19 mouse cellular contexts compared by ENCODE assay signal in genomic region chr1:127943516-127943915, GRCm38 (mm10).
DNase-seq lines count a peak whose midpoint lies in the region; ATAC-seq and TF ChIP-seq lines count a peak whose summit lies in the region.
"Had no signal": no experiment of that assay in that cellular context is flagged by ENCODE, and none has a peak within 500 bp of the region (broad histone marks: within the 10 kb centered on the region; RNA-seq: fewer than 3 reads in every experiment).

No protein-coding gene starts in this region.

- H3K4me3 ChIP-seq in liver, embryonic 11.5 days (ENCODE audit: low read depth, low read length) = no peak overlapping the region
- no peak overlapping the region for H3K4me3 ChIP-seq in intestine, embryonic 15.5 days (replicated peaks)
- no peak overlapping the region for H3K4me3 ChIP-seq in liver, embryonic 12.5 days
- H3K4me3 ChIP-seq in liver, postnatal 0 days (ENCODE audit: low read depth, low read length) = no peak overlapping the region
- H3K4me3 ChIP-seq: embryonic facial prominence, embryonic 12.5 days; forebrain, embryonic 12.5 days; heart, embryonic 12.5 days had no signal

- 70% methylated on average over 6 of the region's 6 CpGs for WGBS in liver, embryonic 11.5 days
- whole genome bisulfite sequencing in intestine, embryonic 15.5 days = 33% methylated on average over 6 of the region's 6 CpGs
- 74% methylated on average over 6 of the region's 6 CpGs for WGBS in liver, embryonic 12.5 days (ENCODE audit: insufficient replicate concordance)
- WGBS in liver, postnatal 0 days (ENCODE audit: insufficient replicate concordance) = 53% methylated on average over 6 of the region's 6 CpGs

- peaks cover 24% of the 10 kb centered on the region for H3K36me3 ChIP-seq in liver, embryonic 11.5 days (ENCODE audit: control insufficient read depth, insufficient read depth, low read length)
- peaks cover 26% of the 10 kb centered on the region for H3K36me3 ChIP-seq in intestine, embryonic 15.5 days
- H3K36me3 ChIP-seq in liver, embryonic 12.5 days = peaks cover 64% of the 10 kb centered on the region
- H3K36me3 ChIP-seq in liver, postnatal 0 days (replicated peaks; ENCODE audit: insufficient read depth, low read length) = peaks cover 45% of the 10 kb centered on the region

- no peak for DNase-seq in liver, embryonic 11.5 days (ENCODE audit: low spot score)
- DNase-seq in liver = no peak
- DNase-seq in liver, postnatal 0 days = peak; percentile 10
- no peak for DNase-seq in kidney, postnatal 36 days
- no peak for DNase-seq in layer of hippocampus, adult 11-12 months (ENCODE audit: low spot score)
- DNase-seq: adrenal gland, postnatal 14 days; cerebellum, adult 11-12 months; cerebellum, adult 9-10 months; cerebellum, postnatal 25 days; gastrocnemius, postnatal 14 days had no signal

- H3K4me1 ChIP-seq in liver, embryonic 11.5 days (replicated peaks; ENCODE audit: control insufficient read depth, insufficient read depth, low read length) = no peaks in the 10 kb centered on the region
- H3K4me1 ChIP-seq in intestine, embryonic 15.5 days (replicated peaks) = peaks cover 7% of the 10 kb centered on the region
- no peaks in the 10 kb centered on the region for H3K4me1 ChIP-seq in liver, embryonic 12.5 days
- H3K4me1 ChIP-seq in liver, postnatal 0 days (ENCODE audit: insufficient read depth) = 0 out of 2 replicates have a peak, but pooled peaks cover 4% of the 10 kb centered on the region
- H3K4me1 ChIP-seq: embryonic facial prominence, embryonic 12.5 days; forebrain, embryonic 12.5 days; heart, embryonic 12.5 days had no signal

- H3K27ac ChIP-seq in liver, embryonic 11.5 days (ENCODE audit: low read depth, low read length) = no peak overlapping the region
- H3K27ac ChIP-seq in intestine, embryonic 15.5 days = no peak overlapping the region
- H3K27ac ChIP-seq in liver, embryonic 12.5 days = no peak overlapping the region
- H3K27ac ChIP-seq in liver, postnatal 0 days (ENCODE audit: low read depth) = no peak overlapping the region
- H3K27ac ChIP-seq: embryonic facial prominence, embryonic 12.5 days; forebrain, embryonic 12.5 days had no signal

- no peak for TF ChIP-seq EP300 in liver, postnatal 0 days (IDR thresholded peaks at IDR 0.05; ENCODE audit: low read depth)

- H3K9me3 ChIP-seq in liver, embryonic 11.5 days (ENCODE audit: control insufficient read depth, low read length) = no peaks in the 10 kb centered on the region
- H3K9me3 ChIP-seq in intestine, embryonic 15.5 days = no peaks in the 10 kb centered on the region
- 0 out of 2 replicates have a peak, but pooled peaks cover 4% of the 10 kb centered on the region for H3K9me3 ChIP-seq in liver, embryonic 12.5 days (replicated peaks)
- H3K9me3 ChIP-seq in liver, postnatal 0 days (ENCODE audit: low read length) = peaks cover 2% of the 10 kb centered on the region
- H3K9me3 ChIP-seq: forebrain, embryonic 12.5 days had no signal

- no peak for TF ChIP-seq CTCF in liver, postnatal 0 days (IDR thresholded peaks at IDR 0.05; ENCODE audit: low read depth)

- ATAC-seq in liver, embryonic 11.5 days (replicated peaks; ENCODE audit: low FRiP score) = peak; percentile 38; the same call in 1 of the 2 replicates
- ATAC-seq in intestine, embryonic 15.5 days = peak; percentile 55
- ATAC-seq in liver, embryonic 12.5 days = peak; percentile 42
- ATAC-seq in liver, postnatal 0 days = peak; percentile 44
- ATAC-seq: activated CD4-positive, CD25-positive, alpha-beta regulatory T cell, adult 4 months; forebrain, embryonic 16.5 days; Patski had no signal

- H3K27me3 ChIP-seq in liver, embryonic 11.5 days (replicated peaks; ENCODE audit: control insufficient read depth, insufficient read depth, low read length) = no peaks in the 10 kb centered on the region
- no peaks in the 10 kb centered on the region for H3K27me3 ChIP-seq in intestine, embryonic 15.5 days (replicated peaks)
- H3K27me3 ChIP-seq in liver, embryonic 12.5 days (replicated peaks) = no peaks in the 10 kb centered on the region
- H3K27me3 ChIP-seq in liver, postnatal 0 days (ENCODE audit: insufficient read depth, low read length) = no peaks in the 10 kb centered on the region
- H3K27me3 ChIP-seq: CH12.LX; embryonic facial prominence, embryonic 12.5 days; forebrain, embryonic 12.5 days; heart, embryonic 12.5 days; Patski had no signal

- no peak overlapping the region for H3K9ac ChIP-seq in liver, embryonic 11.5 days (ENCODE audit: low read depth, low read length)
- H3K9ac ChIP-seq in intestine, embryonic 15.5 days = no peak overlapping the region
- H3K9ac ChIP-seq in liver, embryonic 12.5 days = no peak overlapping the region
- H3K9ac ChIP-seq in liver, postnatal 0 days (replicated peaks) = no peak overlapping the region
- H3K9ac ChIP-seq: embryonic facial prominence, embryonic 12.5 days; forebrain, embryonic 12.5 days; heart, embryonic 12.5 days had no signal

- no peak overlapping the region for H3K4me2 ChIP-seq in liver, embryonic 11.5 days
- H3K4me2 ChIP-seq in intestine, embryonic 15.5 days (replicated peaks) = no peak overlapping the region
- no peak overlapping the region for H3K4me2 ChIP-seq in liver, embryonic 12.5 days
- H3K4me2 ChIP-seq in liver, postnatal 0 days (ENCODE audit: low read depth, low read length) = no peak overlapping the region
- H3K4me2 ChIP-seq: embryonic facial prominence, embryonic 12.5 days; forebrain, embryonic 12.5 days; heart, embryonic 12.5 days had no signal
